Mouse (Mus musculus): ENCODE data around the gene Kdm2a. TPM values are rescaled to one million over a fixed set of nuclear protein-coding genes. Genes with fewer than 3 reads are reported as not detected.
A peak's percentile ranks its signal among the peaks of the same experiment; 100 is the strongest.

The Kdm2a gene
- polyA plus RNA-seq, 1 experiment = 20.3 TPM

DNA sequence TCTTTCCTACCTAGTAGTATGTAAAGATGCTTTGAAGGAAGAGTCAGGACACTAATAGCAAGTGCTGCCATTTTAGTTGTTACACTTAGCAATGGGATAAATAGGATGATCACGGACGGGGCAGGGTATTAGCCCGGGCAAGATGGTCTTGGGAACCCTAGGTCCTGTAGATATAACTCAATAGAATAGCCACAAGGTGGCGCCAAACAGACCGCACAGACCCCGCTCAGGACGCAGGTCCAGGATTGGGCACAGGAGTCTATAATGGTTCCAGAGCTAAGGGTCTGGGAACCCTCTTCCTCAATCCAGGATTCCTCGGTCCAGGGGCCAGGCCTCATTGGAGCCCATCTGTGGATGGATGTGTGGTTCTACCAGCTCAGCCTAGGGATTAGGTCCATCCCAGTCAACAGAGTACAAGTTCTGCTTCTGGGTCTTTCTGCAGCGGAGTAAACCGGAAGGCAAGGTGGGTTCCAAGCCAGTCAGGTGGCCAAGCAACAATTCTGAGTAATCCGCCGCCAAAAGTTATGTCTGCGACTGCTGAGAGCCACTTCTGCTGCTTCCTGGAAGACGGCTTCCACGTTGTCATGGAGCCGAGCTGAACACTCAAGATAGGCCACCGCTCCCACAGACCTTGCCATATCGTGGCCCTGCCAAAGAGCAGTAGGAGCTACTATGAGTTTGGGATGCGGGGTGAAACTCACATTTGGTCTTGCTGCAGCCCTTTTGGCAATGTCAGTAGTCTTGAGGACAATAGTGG is 27.7 kb upstream of the Kdm2a start:
- TF ChIP-seq POLR2AphosphoS2 (IDR thresholded peaks at IDR 0.05; ENCODE audit: insufficient read length, low read depth) (no peak), TCF3 (IDR thresholded peaks at IDR 0.05; ENCODE audit: insufficient read length, low read depth) (no peak), MYOG (IDR thresholded peaks at IDR 0.05; ENCODE audit: control insufficient read depth in 1 of 3, insufficient read depth in 1 of 3, insufficient read length in 2 of 3, low read depth in 2 of 3) (no peak), TCF12 (IDR thresholded peaks at IDR 0.05; ENCODE audit: insufficient read depth, poor library complexity, severe bottlenecking) (no peak)
- Histone ChIP-seq H3K36me3 (ENCODE audit: control insufficient read depth, insufficient read depth) (no peaks in the 10 kb centered on the region), H3K27me3 (ENCODE audit: control insufficient read depth, insufficient read depth, insufficient read length) (no peaks in the 10 kb centered on the region), H3K4me2 (ENCODE audit: low read depth) (no peak overlapping the region), H3K4me3 (no peak overlapping the region), H3ac (ENCODE audit: control insufficient read depth, insufficient read length) (no peak overlapping the region), H3K79me2 (ENCODE audit: control insufficient read depth, insufficient read depth) (no peaks in the 10 kb centered on the region)

DNA sequence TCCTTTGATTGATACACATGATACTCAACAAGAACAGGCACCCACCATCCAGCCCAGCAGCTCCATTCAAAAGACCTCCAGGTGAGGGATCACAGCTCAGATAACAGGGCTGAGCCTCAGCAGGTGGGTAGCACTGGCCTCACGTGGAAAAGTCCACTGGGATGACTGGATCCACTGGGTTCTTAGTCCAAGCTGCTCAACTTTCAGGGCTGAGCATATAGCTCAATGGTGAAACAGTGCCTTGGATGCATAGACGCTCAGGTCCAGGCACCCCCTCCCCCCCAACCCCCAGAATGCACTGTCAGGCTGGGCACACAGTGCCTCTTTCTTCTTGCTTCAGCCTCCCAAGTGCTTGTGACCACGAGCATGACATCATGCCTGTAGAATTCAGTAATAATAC is 24.9 kb upstream of the Kdm2a start:
- no peak for TF ChIP-seq POLR2A (IDR thresholded peaks at IDR 0.05; ENCODE audit: insufficient read length, low read depth)
- H3K4me2 ChIP-seq (ENCODE audit: low read depth) = no peak overlapping the region
- no peak overlapping the region for H3K4me3 ChIP-seq
- H3ac ChIP-seq (ENCODE audit: control insufficient read depth, insufficient read length) = no peak overlapping the region
- no peaks in the 10 kb centered on the region for H3K36me3 ChIP-seq (ENCODE audit: control insufficient read depth, insufficient read depth)
- no peaks in the 10 kb centered on the region for H3K79me2 ChIP-seq (ENCODE audit: control insufficient read depth, insufficient read depth)
- H3K27me3 ChIP-seq (ENCODE audit: control insufficient read depth, insufficient read depth, insufficient read length) = no peaks in the 10 kb centered on the region

- no peak for TF ChIP-seq TCF12 (IDR thresholded peaks at IDR 0.05; ENCODE audit: insufficient read depth, poor library complexity, severe bottlenecking)
- TF ChIP-seq MYOD1 (IDR thresholded peaks at IDR 0.05; ENCODE audit: control insufficient read depth in 1 of 3, insufficient read length in 2 of 3, low read depth in 2 of 3) = no peak
- TF ChIP-seq USF1 (IDR thresholded peaks at IDR 0.05; ENCODE audit: low read depth) = no peak
- no peak for TF ChIP-seq MAX (IDR thresholded peaks at IDR 0.05; ENCODE audit: low read depth)
- no peak for TF ChIP-seq REST (IDR thresholded peaks at IDR 0.05; ENCODE audit: insufficient read depth, insufficient read length)
- no peak for TF ChIP-seq SRF (IDR thresholded peaks at IDR 0.05; ENCODE audit: control insufficient read depth, insufficient read length, low read depth)
- no peak for TF ChIP-seq CEBPB (IDR thresholded peaks at IDR 0.05; ENCODE audit: insufficient read depth, poor library complexity, severe bottlenecking)
- TF ChIP-seq POLR2A (IDR thresholded peaks at IDR 0.05; ENCODE audit: insufficient read length, low read depth) = no peak
- no peak for TF ChIP-seq MYOG (IDR thresholded peaks at IDR 0.05; ENCODE audit: control insufficient read depth in 1 of 3, insufficient read depth in 1 of 3, insufficient read length in 2 of 3, low read depth in 2 of 3)
- no peak for TF ChIP-seq POLR2AphosphoS2 (IDR thresholded peaks at IDR 0.05; ENCODE audit: insufficient read length, low read depth)
- TF ChIP-seq E2F4 (IDR thresholded peaks at IDR 0.05; ENCODE audit: insufficient read depth) = no peak
- TF ChIP-seq TCF3 (IDR thresholded peaks at IDR 0.05; ENCODE audit: insufficient read length, low read depth) = no peak
- Histone ChIP-seq H3ac (ENCODE audit: control insufficient read depth, insufficient read length) (no peak overlapping the region), H3K4me2 (ENCODE audit: low read depth) (no peak overlapping the region), H3K36me3 (ENCODE audit: control insufficient read depth, insufficient read depth) (no peaks in the 10 kb centered on the region), H3K27me3 (ENCODE audit: control insufficient read depth, insufficient read depth, insufficient read length) (no peaks in the 10 kb centered on the region), H3K4me3 (no peak overlapping the region), H3K79me2 (ENCODE audit: control insufficient read depth, insufficient read depth) (no peaks in the 10 kb centered on the region)
Measured at GRCm38 (mm10) chr19:4422581-4422980, 24.5 kb upstream of the Kdm2a start.

DNA sequence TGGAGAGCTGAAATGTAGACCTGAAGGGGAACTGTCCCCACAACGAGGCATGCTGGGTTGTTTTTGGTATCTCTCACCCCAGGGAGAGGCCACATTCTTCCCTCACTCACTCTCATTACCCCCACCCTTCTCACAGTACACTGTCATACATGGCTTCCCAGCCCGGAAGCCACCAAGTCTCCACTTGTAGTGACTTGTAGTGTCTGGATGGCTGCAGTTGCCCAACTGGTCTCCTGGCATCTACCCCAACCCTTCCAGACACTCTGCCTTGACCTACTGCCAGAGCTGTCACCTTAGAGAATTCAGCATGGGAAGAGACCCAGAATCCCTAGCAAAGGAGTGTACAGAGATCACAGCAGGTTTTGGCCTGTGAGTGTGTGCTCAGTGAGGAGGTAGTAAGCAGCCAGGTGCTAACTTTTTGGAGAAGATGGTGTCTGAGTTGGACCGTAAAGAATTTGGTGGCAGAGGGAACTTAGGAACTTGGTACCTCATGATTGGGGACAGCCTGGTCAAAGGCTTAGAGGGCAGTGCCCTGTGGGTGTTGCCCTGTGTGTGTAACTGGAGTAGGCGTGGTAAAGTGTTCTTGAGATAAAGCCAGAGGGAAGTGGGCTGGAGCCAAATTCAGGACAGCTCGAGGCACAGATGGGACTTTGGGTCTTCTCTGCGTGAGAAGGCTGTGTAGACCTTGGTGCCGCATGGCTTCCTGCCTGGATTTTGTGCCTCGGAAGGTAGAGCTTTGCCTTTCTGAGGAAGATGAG is 22.2 kb upstream of the Kdm2a start:
- H3K79me2 ChIP-seq (ENCODE audit: control insufficient read depth, insufficient read depth) = no peaks in the 10 kb centered on the region
- no peak overlapping the region for H3ac ChIP-seq (ENCODE audit: control insufficient read depth, insufficient read length)
- H3K27me3 ChIP-seq (ENCODE audit: control insufficient read depth, insufficient read depth, insufficient read length) = no peaks in the 10 kb centered on the region
- no peak overlapping the region for H3K4me3 ChIP-seq
- H3K36me3 ChIP-seq (ENCODE audit: control insufficient read depth, insufficient read depth) = no peaks in the 10 kb centered on the region
- TF ChIP-seq MYOG (IDR thresholded peaks at IDR 0.05; ENCODE audit: control insufficient read depth in 1 of 3, insufficient read depth in 1 of 3, insufficient read length in 2 of 3, low read depth in 2 of 3) (no peak), TCF12 (IDR thresholded peaks at IDR 0.05; ENCODE audit: insufficient read depth, poor library complexity, severe bottlenecking) (no peak), MYOD1 (IDR thresholded peaks at IDR 0.05; ENCODE audit: control insufficient read depth in 1 of 3, insufficient read length in 2 of 3, low read depth in 2 of 3) (no peak), E2F4 (IDR thresholded peaks at IDR 0.05; ENCODE audit: insufficient read depth) (no peak), POLR2A (IDR thresholded peaks at IDR 0.05; ENCODE audit: insufficient read length, low read depth) (no peak), POLR2AphosphoS2 (IDR thresholded peaks at IDR 0.05; ENCODE audit: insufficient read length, low read depth) (no peak), TCF3 (IDR thresholded peaks at IDR 0.05; ENCODE audit: insufficient read length, low read depth) (no peak), CEBPB (IDR thresholded peaks at IDR 0.05; ENCODE audit: insufficient read depth, poor library complexity, severe bottlenecking) (no peak), MAX (IDR thresholded peaks at IDR 0.05; ENCODE audit: low read depth) (no peak), REST (IDR thresholded peaks at IDR 0.05; ENCODE audit: insufficient read depth, insufficient read length) (no peak), USF1 (IDR thresholded peaks at IDR 0.05; ENCODE audit: low read depth) (no peak), SRF (IDR thresholded peaks at IDR 0.05; ENCODE audit: control insufficient read depth, insufficient read length, low read depth) (no peak)
- peak overlapping the region; percentile 33 for H3K4me2 ChIP-seq (ENCODE audit: low read depth)

DNA sequence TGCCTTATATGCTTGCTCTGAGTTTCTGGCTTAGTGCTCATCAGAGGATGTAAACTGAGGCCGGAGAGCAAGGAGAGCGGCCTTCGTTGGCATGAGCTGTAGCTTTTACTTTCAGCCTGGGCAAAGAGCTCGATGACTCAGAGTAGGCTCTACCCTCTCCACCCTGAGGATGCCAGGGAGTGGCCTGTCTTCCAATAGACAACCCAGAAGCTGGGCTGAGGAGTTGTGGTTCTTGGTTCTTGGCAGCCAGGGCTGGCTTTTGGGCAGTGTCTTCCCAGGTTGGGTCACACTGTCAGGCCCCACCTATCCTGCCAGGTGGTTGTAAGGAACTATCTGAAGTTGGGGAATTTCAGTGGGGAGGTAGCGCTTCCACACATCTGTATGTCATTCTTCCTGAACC is 21.6 kb upstream of the Kdm2a start:
- Histone ChIP-seq H3K79me2 (ENCODE audit: control insufficient read depth, insufficient read depth) (no peaks in the 10 kb centered on the region), H3ac (ENCODE audit: control insufficient read depth, insufficient read length) (no peak overlapping the region), H3K27me3 (ENCODE audit: control insufficient read depth, insufficient read depth, insufficient read length) (no peaks in the 10 kb centered on the region), H3K4me2 (ENCODE audit: low read depth) (peak overlapping the region; percentile 33), H3K4me3 (no peak overlapping the region), H3K36me3 (ENCODE audit: control insufficient read depth, insufficient read depth) (no peaks in the 10 kb centered on the region)
- TF ChIP-seq MYOD1 (IDR thresholded peaks at IDR 0.05; ENCODE audit: control insufficient read depth in 1 of 3, insufficient read length in 2 of 3, low read depth in 2 of 3) (no peak), E2F4 (IDR thresholded peaks at IDR 0.05; ENCODE audit: insufficient read depth) (no peak), POLR2AphosphoS2 (IDR thresholded peaks at IDR 0.05; ENCODE audit: insufficient read length, low read depth) (no peak), REST (IDR thresholded peaks at IDR 0.05; ENCODE audit: insufficient read depth, insufficient read length) (no peak), TCF3 (IDR thresholded peaks at IDR 0.05; ENCODE audit: insufficient read length, low read depth) (no peak), MAX (IDR thresholded peaks at IDR 0.05; ENCODE audit: low read depth) (no peak), POLR2A (IDR thresholded peaks at IDR 0.05; ENCODE audit: insufficient read length, low read depth) (no peak), MYOG (IDR thresholded peaks at IDR 0.05; ENCODE audit: control insufficient read depth in 1 of 3, insufficient read depth in 1 of 3, insufficient read length in 2 of 3, low read depth in 2 of 3) (no peak), USF1 (IDR thresholded peaks at IDR 0.05; ENCODE audit: low read depth) (no peak), SRF (IDR thresholded peaks at IDR 0.05; ENCODE audit: control insufficient read depth, insufficient read length, low read depth) (no peak), CEBPB (IDR thresholded peaks at IDR 0.05; ENCODE audit: insufficient read depth, poor library complexity, severe bottlenecking) (no peak), TCF12 (IDR thresholded peaks at IDR 0.05; ENCODE audit: insufficient read depth, poor library complexity, severe bottlenecking) (no peak)

All from myocyte (in vitro differentiated cells).